Mouse (Mus musculus): Measurements from ENCODE around the gene Mfap1b. TPM values are rescaled to one million over a fixed set of nuclear protein-coding genes. Genes with fewer than 3 reads are reported as not detected.
"Not testable (repeated sequence)": the region's sequence is repeated elsewhere in the genome, so short reads cannot be mapped to it uniquely, and the experiment has no call there.

Mfap1b gene
- polyA plus RNA-seq, 1 experiment from 2014 or later: 54.2 TPM

GRCm38 (mm10) chr2:121507951-121508330 is 34.1 kb upstream of the Mfap1b start:
- ATAC-seq (ENCODE audit: low read depth): no peak
- WGBS: 59% methylated on average over 2 of the region's 2 CpGs
- H3K4me1 ChIP-seq (replicated peaks; ENCODE audit: control insufficient read depth, insufficient read depth, low read length): peaks cover 3% of the 10 kb centered on the region
- H3K36me3 ChIP-seq (ENCODE audit: control insufficient read depth, insufficient read depth, low read length): peaks cover 5% of the 10 kb centered on the region; the same call in 1 of the 2 replicates
- H3K9ac ChIP-seq (ENCODE audit: low read length): peak overlapping the region; percentile 76
- peak overlapping the region; percentile 66 for H3K4me3 ChIP-seq (ENCODE audit: low read length)
- peak overlapping the region; percentile 60 for H3K4me2 ChIP-seq (ENCODE audit: low read depth, low read length)
- H3K27ac ChIP-seq (ENCODE audit: low read length): no peak overlapping the region
- H3K27me3 ChIP-seq (ENCODE audit: control insufficient read depth, insufficient read depth, low read depth, low read length): no peaks in the 10 kb centered on the region
- no peaks in the 10 kb centered on the region for H3K9me3 ChIP-seq (ENCODE audit: control insufficient read depth, low read length)

- H3K9me3 ChIP-seq (ENCODE audit: control insufficient read depth, low read length): no peaks in the 10 kb centered on the region
- H3K27me3 ChIP-seq (ENCODE audit: control insufficient read depth, insufficient read depth, low read depth, low read length): no peaks in the 10 kb centered on the region
- ATAC-seq (ENCODE audit: low read depth): no peak
- no peak overlapping the region for H3K27ac ChIP-seq (ENCODE audit: low read length)
- peaks cover 5% of the 10 kb centered on the region; the same call in 1 of the 2 replicates for H3K36me3 ChIP-seq (ENCODE audit: control insufficient read depth, insufficient read depth, low read length)
- peak overlapping the region; percentile 60 for H3K4me2 ChIP-seq (ENCODE audit: low read depth, low read length)
- peak overlapping the region; percentile 66 for H3K4me3 ChIP-seq (ENCODE audit: low read length)
- H3K9ac ChIP-seq (ENCODE audit: low read length): peak overlapping the region; percentile 76
- peaks cover 3% of the 10 kb centered on the region for H3K4me1 ChIP-seq (replicated peaks; ENCODE audit: control insufficient read depth, insufficient read depth, low read length)
- 2% methylated on average over 12 of the region's 12 CpGs for WGBS
Observed at GRCm38 (mm10) chr2:121507173-121507950, 33.5 kb upstream of the Mfap1b start.

- peak within 1 kb of the TSS; percentile 76 for H3K9ac ChIP-seq (ENCODE audit: low read length)
- WGBS: 4% methylated on average over 37 of the region's 42 CpGs
- not testable (repeated sequence) for H3K4me1 ChIP-seq (replicated peaks; ENCODE audit: control insufficient read depth, insufficient read depth, low read length); H3K27me3 ChIP-seq (ENCODE audit: control insufficient read depth, insufficient read depth, low read depth, low read length); H3K9me3 ChIP-seq (ENCODE audit: control insufficient read depth, low read length); H3K36me3 ChIP-seq (ENCODE audit: control insufficient read depth, insufficient read depth, low read length)
- peak within 1 kb of the TSS; percentile 60 for H3K4me2 ChIP-seq (ENCODE audit: low read depth, low read length)
- H3K4me3 ChIP-seq (ENCODE audit: low read length): peak within 1 kb of the TSS; percentile 66
- peak; percentile 96 for ATAC-seq (ENCODE audit: low read depth)
- H3K27ac ChIP-seq (ENCODE audit: low read length): peak within 1 kb of the TSS; percentile 72
Observed at GRCm38 (mm10) chr2:121505942-121506882, 32.3 kb upstream of the Mfap1b start, which contains the start of the genes Mfap1a and Wdr76. TSS of gene Mfap1a (minus strand) at chr2:121506665. TSS of gene Wdr76 (plus strand) at chr2:121506723.

GRCm38 (mm10) chr2:121501550-121501949 is 27.7 kb upstream of the Mfap1b start:
- not testable (repeated sequence) for H3K27me3 ChIP-seq (ENCODE audit: control insufficient read depth, insufficient read depth, low read depth, low read length); H3K27ac ChIP-seq (ENCODE audit: low read length); ATAC-seq (ENCODE audit: low read depth); H3K36me3 ChIP-seq (ENCODE audit: control insufficient read depth, insufficient read depth, low read length); H3K9me3 ChIP-seq (ENCODE audit: control insufficient read depth, low read length); H3K4me3 ChIP-seq (ENCODE audit: low read length); H3K4me1 ChIP-seq (replicated peaks; ENCODE audit: control insufficient read depth, insufficient read depth, low read length); H3K9ac ChIP-seq (ENCODE audit: low read length); H3K4me2 ChIP-seq (ENCODE audit: low read depth, low read length)
- 76% methylated on average over 2 of the region's 6 CpGs for WGBS

GRCm38 (mm10) chr2:121484403-121484802 is 10.5 kb upstream of the Mfap1b start:
- H3K27me3 ChIP-seq (ENCODE audit: control insufficient read depth, insufficient read depth, low read depth, low read length); H3K27ac ChIP-seq (ENCODE audit: low read length); H3K9me3 ChIP-seq (ENCODE audit: control insufficient read depth, low read length); H3K4me3 ChIP-seq (ENCODE audit: low read length); H3K4me2 ChIP-seq (ENCODE audit: low read depth, low read length); H3K36me3 ChIP-seq (ENCODE audit: control insufficient read depth, insufficient read depth, low read length); H3K4me1 ChIP-seq (replicated peaks; ENCODE audit: control insufficient read depth, insufficient read depth, low read length); ATAC-seq (ENCODE audit: low read depth); H3K9ac ChIP-seq (ENCODE audit: low read length): not testable (repeated sequence)
- 89% methylated on average over 1 of the region's 2 CpGs for WGBS

GRCm38 (mm10) chr2:121483576-121483975 is 9.7 kb upstream of the Mfap1b start:
- ATAC-seq (ENCODE audit: low read depth): no peak
- H3K4me1 ChIP-seq (replicated peaks; ENCODE audit: control insufficient read depth, insufficient read depth, low read length): no peaks in the 10 kb centered on the region
- WGBS: 74% methylated on average over 8 of the region's 8 CpGs

GRCm38 (mm10) chr2:121480916-121481315 is 7.0 kb upstream of the Mfap1b start:
- ATAC-seq (ENCODE audit: low read depth); H3K4me1 ChIP-seq (replicated peaks; ENCODE audit: control insufficient read depth, insufficient read depth, low read length); H3K4me2 ChIP-seq (ENCODE audit: low read depth, low read length); H3K9ac ChIP-seq (ENCODE audit: low read length); H3K27me3 ChIP-seq (ENCODE audit: control insufficient read depth, insufficient read depth, low read depth, low read length); H3K27ac ChIP-seq (ENCODE audit: low read length); H3K4me3 ChIP-seq (ENCODE audit: low read length); H3K9me3 ChIP-seq (ENCODE audit: control insufficient read depth, low read length); H3K36me3 ChIP-seq (ENCODE audit: control insufficient read depth, insufficient read depth, low read length): not testable (repeated sequence)
- WGBS: 80% methylated on average over 13 of the region's 13 CpGs

More at GRCm38 (mm10) chr2:121483576-121483975, 9.7 kb upstream of the Mfap1b start:
- no peaks in the 10 kb centered on the region for H3K27me3 ChIP-seq (ENCODE audit: control insufficient read depth, insufficient read depth, low read depth, low read length)
- no peaks in the 10 kb centered on the region for H3K36me3 ChIP-seq (ENCODE audit: control insufficient read depth, insufficient read depth, low read length)
- no peak overlapping the region for H3K9ac ChIP-seq (ENCODE audit: low read length)
- H3K9me3 ChIP-seq (ENCODE audit: control insufficient read depth, low read length): no peaks in the 10 kb centered on the region
- no peak overlapping the region for H3K4me2 ChIP-seq (ENCODE audit: low read depth, low read length)
- H3K27ac ChIP-seq (ENCODE audit: low read length): no peak overlapping the region
- H3K4me3 ChIP-seq (ENCODE audit: low read length): no peak overlapping the region

GRCm38 (mm10) chr2:121480498-121480897 is 6.6 kb upstream of the Mfap1b start:
- Histone ChIP-seq H3K4me2 (ENCODE audit: low read depth, low read length) (no peak overlapping the region), H3K27me3 (ENCODE audit: control insufficient read depth, insufficient read depth, low read depth, low read length) (no peaks in the 10 kb centered on the region), H3K4me3 (ENCODE audit: low read length) (no peak overlapping the region), H3K9ac (ENCODE audit: low read length) (no peak overlapping the region), H3K9me3 (ENCODE audit: control insufficient read depth, low read length) (no peaks in the 10 kb centered on the region), H3K36me3 (ENCODE audit: control insufficient read depth, insufficient read depth, low read length) (no peaks in the 10 kb centered on the region), H3K4me1 (replicated peaks; ENCODE audit: control insufficient read depth, insufficient read depth, low read length) (no peaks in the 10 kb centered on the region), H3K27ac (ENCODE audit: low read length) (no peak overlapping the region)
- WGBS: 53% methylated on average over 3 of the region's 3 CpGs
- ATAC-seq (ENCODE audit: low read depth): no peak

Data from lung, embryonic 16.5 days (tissue).